Mouse (Mus musculus) adrenal gland, adult 8-10 months (tissue): ENCODE data around the gene Ripor2. TPM values are rescaled to one million over a fixed set of nuclear protein-coding genes. Genes with fewer than 3 reads are reported as not detected.

ENCODE experiments used
- DNase-seq: peaks from one replicate; pipeline ENCODE4 v3.0.0; 2022
- total RNA-seq, 4 experiments: library from RNA; stranded (reverse); gene quantifications; 2 replicates each; pipeline ENCODE4 v1.2.4; 2022

Ripor2 gene
- total RNA-seq, 4 experiments from 2014 or later: 4.1 to 7.3 (median 5.4) TPM

DNA sequence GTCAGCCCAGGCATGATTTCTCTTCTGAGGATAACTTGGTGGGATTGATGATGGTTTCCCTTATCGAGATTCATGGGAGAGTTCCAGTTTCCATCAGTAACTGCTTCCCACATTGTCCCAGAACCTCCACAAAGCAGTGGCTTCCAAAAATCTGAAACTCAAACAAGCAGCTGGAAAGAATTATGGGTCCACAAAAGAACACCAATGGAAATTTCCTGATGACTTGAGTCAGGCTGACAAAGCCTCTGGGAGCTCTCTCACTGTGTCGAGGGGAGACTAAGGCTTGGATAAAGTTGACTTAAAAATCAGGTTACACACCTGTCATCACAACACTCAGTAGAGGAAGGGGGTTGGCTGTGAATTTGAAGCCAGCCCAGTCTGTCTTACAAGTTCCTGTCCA lies 67.1 kb downstream of the Ripor2 start:
- no peak for DNase-seq

DNA sequence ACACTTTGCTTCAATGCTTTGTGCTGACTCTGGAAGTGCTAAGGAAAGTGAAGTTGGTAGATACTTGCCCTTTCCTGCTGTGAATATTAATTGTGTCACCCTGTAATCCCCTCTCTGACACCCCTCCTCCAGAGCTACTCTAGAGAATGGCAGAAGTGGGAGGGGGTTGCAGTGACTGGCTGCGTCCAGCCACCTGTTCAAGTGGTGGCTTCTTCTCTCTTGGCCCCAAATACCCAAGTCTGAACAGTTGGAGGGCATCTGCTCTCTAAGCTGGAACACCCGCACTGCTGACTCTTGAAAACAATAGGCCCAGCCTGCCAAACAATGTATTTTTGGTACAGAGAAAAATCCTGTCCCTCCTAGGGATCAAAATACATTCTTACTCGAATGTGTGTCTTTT lies 69.0 kb downstream of the Ripor2 start:
- no peak for DNase-seq

DNA sequence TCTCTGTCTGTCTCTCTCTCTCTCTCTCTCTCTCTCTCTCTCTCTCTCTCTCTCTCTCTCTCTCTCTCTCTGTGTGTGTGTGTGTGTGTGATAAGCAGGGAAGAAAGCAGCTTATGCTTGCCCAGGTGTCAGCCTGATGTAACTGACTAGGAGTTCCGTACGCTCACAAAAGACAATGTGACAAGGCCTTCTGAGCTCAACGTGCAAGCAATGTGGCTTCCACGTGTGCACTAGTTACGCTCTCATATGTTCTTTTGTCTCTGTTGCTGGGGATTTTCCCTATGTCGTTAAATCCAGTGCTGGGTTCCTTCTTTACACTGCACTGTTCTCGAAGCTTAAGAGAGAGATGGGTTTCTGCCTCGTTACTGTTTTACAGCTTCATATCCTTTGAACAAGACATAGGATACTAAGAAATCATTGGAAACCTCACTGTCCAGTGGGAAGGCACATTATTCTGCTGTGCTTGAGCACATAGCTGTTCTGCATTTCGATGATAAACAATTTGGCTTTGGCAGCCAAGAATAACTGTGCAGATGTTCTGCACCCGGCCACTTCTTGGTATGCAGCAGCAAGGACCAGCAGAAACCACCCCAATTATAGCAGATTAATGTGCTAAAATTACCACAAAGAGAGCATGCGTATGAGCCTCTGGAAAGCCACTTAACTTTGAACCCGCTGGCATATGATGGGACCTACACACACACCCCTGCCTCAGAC lies 73.1 kb downstream of the Ripor2 start:
- no peak for DNase-seq

DNA sequence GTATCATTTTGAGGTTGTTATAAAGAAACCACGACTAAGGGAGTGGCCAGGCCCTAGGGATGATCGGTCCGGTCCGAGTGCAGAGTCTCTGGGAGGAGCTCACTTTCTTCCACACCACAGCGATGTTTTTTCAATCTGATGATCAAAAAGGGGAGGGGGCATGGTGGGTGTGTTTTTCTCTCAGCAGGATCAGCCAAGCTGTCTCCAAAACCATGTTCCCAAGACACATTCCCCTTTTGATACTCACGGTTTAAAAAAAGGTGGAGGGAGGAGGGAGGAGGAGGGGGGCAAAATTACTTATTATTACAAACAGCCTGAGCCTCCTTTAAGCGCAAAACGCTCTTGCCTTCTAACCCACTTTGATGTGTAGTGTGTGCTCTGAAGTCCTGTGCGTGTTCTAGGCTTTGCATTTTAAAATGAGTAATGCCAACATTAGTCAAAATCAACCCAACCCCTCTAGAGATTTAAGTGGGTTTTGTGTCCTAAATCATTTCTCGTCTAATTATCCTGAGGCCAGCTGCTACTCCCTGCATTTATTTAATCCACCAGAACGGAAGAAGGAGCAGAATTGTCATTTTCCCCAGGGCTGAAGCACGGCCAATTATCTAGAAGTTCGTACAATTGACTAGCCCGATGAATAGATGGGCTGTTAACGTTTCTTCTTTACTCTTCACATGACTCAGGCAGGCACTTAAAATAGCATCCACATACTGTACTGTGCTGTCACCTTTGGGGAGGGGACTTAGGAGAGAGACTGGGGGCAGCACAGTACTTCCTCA lies 74.9 kb downstream of the Ripor2 start:
- no peak for DNase-seq

DNA sequence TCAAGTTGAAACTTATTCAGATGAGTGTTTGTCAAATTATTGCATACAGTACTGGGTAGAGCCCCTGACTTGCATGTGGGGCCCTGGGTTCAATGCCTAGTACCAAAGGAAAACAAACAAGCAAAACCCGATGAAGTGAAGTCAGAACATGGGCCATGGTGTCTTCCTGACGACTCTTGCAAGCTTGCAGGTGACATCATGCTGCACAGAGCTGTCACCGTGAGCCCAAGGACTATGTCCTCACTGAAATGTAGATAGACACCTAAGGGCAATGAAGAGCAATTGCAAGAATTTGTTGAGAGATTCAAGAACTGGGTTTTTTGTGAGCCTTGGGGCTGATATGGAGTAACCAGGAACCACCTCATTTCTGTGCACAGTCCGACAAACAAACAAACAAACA lies 84.8 kb downstream of the Ripor2 start:
- DNase-seq: no peak

DNA sequence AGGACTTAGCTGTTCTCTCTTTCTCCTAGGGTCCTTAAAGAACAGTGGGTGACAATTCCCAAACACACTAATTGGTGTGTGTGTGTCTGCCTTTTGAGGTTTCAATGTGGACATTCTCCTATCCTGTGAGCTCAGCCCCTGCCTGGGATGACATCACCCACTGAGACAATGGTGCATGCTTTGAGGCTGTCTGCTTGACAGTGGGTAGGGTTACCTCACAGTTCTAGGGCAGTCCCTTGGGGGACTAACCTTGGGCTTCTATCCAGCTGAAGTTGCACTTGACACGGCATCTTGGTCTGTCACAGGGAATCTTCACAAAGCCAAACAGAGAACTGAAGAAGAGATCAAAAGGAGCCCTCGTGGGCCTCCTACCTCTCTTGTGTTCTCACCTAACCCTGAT lies 86.6 kb downstream of the Ripor2 start:
- peak; percentile 47 for DNase-seq

DNA sequence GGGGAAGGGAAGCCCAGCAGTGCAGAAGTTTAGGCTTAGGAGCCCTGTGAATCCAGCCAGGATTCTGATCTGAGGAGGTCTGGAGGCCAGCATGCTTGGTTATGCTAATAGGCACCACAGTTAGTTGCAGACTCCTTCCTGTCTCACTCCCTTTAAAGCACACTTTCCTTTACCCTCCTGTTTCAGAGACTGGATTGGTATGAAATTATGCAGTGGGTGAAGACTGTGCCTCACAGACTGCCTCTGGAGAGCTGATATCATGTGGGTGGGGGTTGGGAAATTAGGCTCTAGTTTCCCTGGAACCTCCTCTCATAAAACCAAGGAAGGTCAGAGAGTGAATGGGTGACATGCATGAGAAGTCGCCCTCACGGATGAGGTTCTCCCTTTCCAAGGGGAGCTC lies 88.7 kb downstream of the Ripor2 start:
- no peak for DNase-seq

DNA sequence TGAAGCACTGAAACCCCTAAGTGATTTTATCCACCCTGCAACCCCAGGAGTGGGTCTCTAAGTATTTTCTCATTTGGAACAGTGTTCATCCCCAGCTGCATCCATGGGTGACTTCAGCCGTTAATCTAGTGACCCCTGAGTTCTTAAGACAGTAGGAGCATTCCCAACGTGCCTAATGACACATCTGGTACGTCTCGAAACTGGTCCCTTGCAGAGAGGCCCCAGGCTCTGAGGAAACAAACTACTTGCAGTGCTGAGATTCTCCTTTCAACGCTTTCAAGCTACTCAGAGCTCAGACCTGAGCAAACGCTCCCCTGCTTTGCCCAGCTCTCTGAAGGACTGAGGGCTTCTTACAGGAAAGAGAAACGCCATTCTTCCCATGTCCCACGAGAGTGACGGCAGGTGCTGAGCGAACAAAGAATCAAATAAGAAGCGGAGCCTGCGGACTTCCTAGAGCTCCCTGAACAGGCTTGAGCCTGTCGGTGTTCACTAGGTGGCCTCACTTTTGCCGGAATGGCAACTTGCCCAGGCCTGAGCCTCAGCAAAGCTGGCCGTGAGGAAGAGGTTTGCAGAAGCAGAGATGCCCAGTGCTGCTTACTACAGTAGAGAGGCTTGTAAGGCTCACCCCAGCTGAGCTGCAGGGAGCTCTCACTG lies 97.2 kb downstream of the Ripor2 start:
- no peak for DNase-seq

DNA sequence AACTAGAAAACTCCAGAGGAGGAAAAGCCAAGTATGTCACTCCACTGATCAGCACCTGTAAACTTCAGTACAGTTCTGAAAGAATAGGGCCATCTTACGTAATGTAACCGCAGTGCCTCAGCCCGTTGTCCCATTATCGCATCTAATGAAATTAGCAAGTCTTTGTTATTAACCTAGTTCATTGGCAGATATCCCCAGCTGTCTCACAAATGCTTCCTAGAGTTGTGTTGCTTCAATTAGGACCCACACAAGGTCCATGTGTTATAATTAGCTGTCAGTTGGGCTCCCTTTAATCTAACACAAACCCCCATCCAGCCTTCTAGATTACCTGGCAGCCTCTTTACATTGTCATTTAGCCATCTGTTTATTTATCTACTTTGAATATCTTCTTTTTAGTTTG lies 99.0 kb downstream of the Ripor2 start:
- DNase-seq: no peak

DNA sequence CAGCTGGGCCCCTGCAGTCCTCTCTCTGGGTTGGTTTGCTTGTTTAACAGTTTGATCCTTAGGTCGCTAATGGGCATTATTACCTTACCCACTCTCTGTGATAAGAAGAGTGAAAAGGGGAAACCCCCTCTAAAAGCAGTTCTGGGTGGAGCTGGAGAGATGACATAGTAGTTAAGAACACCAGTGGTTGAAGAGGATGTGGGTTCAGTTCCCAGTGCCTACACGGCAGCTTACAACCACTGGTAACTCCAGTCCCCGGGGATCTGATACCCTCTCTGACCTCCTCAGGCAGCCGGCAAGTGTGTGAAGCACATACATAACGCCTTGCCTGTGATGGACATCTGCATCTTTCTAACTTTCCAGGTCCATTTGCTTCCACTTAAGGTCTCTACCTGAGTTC lies 100.4 kb downstream of the Ripor2 start:
- DNase-seq: no peak

DNA sequence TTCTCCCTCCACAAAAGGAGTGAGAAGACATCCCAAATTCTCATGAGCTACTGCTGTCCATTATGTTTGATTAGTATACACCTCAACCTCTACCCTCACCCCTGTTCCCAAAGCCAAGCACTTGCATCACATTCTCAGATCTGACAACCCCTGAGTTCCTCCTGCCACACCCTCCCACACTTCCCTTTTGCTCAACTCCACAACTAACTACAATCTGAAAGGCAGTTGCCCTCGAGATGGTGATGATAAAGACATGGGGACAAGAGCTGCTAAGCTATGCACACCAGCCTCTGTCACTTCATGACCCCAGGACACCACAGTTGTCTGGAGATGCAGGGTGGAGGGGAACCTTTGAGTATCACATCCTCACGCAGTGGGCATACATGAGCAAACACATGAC lies 102.5 kb downstream of the Ripor2 start:
- no peak for DNase-seq

DNA sequence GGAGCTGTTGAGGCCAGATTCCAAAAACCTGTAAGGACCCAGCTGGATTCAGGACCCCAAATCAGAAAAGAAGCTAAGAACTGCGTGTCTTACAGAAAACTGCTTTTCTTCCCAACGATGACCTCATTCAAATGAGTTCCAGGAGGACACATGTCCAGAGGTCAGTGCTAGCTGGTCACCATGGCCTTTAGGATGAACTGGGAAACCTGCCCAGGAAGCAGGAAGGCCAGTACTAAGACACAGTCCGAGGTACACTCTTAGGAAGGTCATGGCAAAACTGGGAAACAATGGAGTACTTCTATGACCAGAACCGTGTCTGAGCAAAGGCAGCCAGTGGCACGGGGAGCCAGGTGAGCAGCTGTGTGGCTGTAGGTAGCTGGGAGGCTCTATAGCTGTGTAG lies 103.9 kb downstream of the Ripor2 start:
- DNase-seq: peak; percentile 47

DNA sequence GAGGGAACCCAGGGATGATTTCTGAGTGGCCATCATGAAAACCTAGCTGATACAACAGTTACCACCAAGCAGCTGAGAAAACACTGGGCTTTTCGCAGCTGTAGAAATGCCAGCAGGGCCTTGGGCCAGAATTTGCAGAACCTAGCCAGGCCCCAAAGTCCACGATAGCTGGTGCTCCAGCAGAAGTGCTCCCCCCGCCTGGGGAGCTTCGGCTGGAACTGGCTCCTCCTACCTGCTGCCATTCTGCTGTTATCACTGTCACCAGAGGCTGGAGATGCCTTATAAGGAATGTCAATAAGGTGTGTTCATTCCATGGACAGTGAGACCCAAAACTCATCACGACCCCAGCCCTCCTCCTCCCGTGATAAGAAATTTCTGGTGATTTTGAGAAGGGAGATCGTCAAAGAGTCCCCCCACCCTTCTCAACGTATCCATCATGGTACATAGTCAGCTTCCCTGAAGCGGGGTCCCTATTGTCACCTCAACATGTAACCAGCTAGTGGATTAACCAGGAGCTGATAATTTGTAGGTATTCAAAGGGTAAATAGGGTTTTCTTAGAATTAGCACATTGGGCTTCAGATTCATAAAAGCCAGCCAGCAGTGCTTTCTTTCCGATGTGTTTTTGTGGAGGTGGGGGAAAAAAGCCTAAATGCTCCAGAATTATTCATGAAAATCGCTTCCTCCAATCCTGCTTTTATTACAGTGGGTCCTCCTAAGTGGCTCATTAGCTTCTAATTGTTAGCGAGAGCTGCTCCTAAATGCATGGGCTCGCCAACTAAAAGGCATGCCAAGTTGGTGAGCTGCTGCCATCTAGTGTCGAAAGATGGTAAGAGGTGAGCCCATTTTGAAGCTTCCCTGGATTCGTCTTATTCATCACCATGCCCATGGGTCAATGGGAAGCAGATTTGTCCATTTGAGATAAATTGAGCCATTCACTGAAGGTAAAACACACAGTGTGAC lies 105.0 kb downstream of the Ripor2 start:
- peak; percentile 43 for DNase-seq

DNA sequence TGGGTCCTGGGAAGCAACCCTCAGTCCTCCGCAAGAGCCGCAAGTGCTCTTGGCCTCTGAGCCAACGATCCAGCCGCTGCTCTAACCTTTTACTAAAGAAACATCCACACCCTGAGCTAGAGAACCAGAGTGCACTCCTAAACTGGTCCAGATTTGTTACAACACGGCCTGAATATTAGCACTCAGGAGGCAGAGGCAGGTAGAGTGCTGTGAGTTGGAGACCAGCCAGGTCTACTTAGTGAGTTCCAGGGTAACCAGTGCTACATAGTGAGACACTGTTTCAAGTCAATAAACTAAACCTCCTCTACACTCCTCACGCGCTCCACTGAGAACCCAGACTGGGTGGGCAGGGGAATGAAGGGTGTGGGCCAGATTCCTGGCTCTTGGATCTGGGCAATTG lies 111.3 kb downstream of the Ripor2 start:
- no peak for DNase-seq

DNA sequence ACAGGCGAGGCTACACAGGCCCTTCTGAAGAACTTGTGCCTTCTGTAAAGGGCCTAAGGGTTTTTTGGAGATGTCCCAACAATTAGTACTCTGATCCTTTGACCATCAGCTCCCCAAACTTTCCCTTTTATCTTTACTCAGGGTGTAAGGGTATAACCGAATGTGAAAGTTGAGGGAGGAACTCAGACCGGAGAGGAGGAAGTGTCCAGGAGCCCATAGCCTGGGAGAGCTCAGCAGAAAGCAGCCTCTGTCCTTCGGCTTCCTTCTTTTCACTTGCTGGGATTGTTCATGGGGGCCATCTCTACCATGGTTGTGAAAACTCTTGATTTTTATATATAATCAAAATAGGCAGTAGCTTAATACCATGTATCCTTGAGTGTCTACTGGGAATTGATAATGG lies 116.8 kb downstream of the Ripor2 start:
- DNase-seq: no peak

DNA sequence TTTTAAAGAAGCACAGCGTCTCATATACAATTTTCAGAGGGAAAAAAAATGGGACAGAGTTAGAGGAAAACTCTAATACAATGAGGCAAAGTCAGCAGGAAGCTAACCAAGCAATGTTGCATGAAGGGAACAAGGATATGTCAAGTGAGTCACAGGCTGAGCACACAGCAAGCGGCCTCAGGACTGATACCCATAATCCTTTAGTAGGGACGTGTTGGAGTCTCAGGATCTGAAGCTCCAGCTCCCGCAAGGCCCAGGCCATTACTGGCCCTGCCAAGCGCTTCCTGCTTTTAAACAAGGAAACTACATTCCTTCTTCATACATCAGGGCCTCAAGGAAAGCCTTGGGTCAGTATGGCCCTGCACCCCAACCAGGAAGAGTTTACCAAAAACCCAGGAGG lies 120.1 kb downstream of the Ripor2 start:
- DNase-seq: no peak

DNA sequence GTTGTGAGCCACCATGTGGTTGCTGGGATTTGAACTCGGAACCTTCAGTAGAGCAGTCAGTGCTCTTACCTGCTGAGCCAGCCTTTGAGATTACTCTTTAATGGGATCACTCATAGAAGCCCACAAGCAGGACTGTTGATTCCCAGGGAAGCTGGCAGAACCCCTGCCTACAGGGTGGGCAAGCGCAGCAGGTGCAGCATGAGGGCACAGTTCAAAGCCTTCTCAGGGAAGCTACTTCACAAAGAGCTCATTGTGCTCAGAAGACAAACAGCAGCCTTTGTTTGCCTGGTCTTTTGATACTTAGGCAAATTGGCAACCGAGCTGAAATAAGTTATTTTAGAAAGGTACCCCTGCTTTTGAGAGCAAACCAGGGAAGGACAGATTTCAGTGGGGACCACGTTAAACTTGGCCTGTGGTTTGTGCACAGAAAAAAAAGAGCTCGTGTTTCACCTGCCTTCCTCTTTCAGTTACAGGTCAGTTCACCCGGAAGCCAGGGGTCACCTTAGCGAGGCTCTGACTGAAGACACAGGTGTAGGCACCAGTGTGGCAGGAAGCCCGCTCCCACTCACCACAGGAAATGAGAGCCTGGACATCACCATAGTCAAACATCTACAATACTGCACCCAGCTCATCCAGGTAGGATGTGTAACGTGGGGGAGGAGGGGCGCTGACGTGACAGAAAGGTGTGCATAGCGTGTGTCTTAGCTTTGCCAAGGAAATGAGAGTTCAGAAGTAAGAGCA lies 127.8 kb downstream of the Ripor2 start:
- no peak for DNase-seq

DNA sequence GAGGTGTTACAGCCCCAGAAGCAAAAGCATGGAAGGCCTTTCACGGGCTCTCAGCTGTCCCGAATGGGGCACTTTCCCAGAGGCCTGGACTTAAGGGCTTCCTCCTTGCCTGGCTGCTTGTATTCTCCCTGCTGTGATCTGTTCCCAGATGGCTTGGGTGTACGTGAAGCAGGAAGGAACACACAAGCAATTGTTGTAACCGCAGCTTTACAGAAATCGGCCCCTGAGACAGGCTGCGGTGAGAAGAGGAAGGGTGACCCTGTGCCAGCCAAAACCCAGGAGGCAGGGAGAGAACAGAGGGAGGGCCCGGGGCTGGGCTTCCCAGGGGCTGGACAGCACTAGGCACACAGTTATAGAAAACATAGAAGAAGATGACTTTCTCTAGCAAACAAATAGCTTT lies 129.0 kb downstream of the Ripor2 start:
- DNase-seq: no peak

DNA sequence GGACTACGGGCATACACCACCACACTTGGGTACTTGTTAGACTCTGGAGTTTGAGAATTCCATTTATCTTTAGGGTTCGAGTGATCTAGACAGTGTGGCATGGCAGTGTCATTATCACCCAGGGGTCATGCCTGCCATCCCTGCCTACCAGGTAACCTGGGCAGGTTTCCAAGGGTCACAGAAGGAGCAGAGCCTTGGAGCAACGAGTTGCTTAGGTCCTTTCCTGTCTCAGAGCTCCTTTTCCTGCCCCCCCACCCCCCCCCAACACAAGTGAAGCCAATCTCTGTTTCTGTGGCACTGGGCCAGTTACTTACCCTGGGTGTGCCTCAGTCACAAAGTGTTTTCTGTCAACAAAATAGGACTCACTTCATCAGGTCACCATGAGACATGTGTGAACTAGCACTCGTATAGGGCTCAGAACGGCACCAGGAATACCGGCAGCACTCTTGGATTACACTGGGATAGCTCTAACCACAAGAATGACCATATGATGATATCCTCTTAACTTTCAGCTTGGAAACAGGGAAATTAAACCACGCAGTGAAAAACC lies 130.7 kb downstream of the Ripor2 start:
- DNase-seq: no peak

DNA sequence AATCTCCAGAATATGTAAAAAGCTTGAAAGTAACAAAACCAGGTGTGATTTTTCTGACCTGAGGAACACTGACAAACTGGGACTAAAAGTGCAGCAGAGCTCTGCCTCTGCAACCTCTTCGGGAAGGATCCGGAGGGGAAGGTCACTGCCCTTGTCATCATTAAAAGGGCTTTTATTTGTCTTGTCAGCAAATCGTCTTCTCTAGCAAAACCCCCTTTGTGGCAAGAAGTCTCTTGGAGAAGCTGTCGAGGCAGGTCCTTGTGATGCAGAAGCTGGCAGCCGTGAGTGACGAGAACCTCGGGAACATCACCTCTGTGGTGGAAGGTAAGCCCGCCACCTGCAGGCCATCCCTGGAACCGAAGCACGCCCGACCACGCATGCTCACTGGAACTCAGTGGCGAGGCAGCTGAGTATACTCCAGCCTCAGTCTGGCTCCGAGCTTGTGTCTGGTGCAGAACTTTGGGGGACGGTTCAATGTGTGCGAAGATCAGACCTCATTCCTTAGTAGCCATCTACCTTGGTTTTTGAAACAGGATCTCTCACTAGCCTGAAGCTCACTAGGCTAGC lies 131.5 kb downstream of the Ripor2 start:
- DNase-seq: peak; percentile 84

DNA sequence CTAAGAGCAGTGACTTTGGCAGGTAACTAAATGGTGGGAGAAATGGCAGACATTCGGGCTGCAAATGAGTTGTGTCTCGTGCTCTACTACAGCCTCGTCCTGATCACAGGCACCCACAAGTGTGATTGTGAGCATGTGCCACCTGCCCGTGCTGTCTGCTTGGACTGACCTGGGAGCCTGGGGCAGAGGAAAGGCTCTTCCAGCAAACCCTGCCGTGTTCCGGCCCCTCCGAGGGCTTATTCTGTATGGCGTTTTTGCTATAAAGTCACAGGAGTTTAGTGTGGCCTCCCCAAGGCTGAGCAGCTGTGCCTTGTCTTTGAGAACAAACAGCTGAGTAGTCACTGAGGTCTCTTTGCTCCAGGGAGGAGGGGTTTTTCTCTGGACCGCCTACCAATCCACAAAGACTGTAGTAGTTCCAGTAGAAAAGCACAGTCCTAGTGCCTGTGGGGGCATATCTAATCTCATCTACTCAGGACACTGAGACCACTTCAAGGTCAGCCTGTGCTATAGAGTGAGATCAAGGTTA lies 132.4 kb downstream of the Ripor2 start:
- DNase-seq: no peak
